Mouse (Mus musculus) lung, adult 18-20 months (tissue): ENCODE data around the gene Atp6ap2.
A peak's percentile ranks its signal among the peaks of the same experiment; 100 is the strongest.
"Not testable (repeated sequence)": the region's sequence is repeated elsewhere in the genome, so short reads cannot be mapped to it uniquely, and the experiment has no call there.

Experiments
- DNase-seq, 2 experiments: peaks; one replicate each; pipeline ENCODE4 v3.0.0; 2022; ENCODE audit warnings: mixed read lengths in 2 of 2

Atp6ap2 gene

GRCm38 (mm10) chrX:12587192-12587957, at the start of gene Atp6ap2:
Gene Atp6ap2, plus strand, starts transcription at chrX:12587801.
- DNase-seq, result peak; percentile 95

GRCm38 (mm10) chrX:12544417-12544816, 43.2 kb upstream of the Atp6ap2 start:
- DNase-seq, result no peak

- no peak for DNase-seq
These were observed 30.5 kb upstream of the Atp6ap2 start for GRCm38 (mm10) chrX:12557086-12557485.

GRCm38 (mm10) chrX:12571407-12571806, 16.2 kb upstream of the Atp6ap2 start:
- no peak for DNase-seq

- no peak for DNase-seq
These were observed 9.7 kb upstream of the Atp6ap2 start for GRCm38 (mm10) chrX:12577936-12578335.

GRCm38 (mm10) chrX:12578339-12578868, 9.2 kb upstream of the Atp6ap2 start:
- no peak for DNase-seq

GRCm38 (mm10) chrX:12583261-12583660, 4.3 kb upstream of the Atp6ap2 start:
- DNase-seq, result no peak

GRCm38 (mm10) chrX:12587958-12588355, 356 bp downstream of the Atp6ap2 start:
- DNase-seq, result peak in 1 of 2 experiments; percentile 4

GRCm38 (mm10) chrX:12591401-12591943, 3.9 kb downstream of the Atp6ap2 start:
- no peak for DNase-seq

GRCm38 (mm10) chrX:12592011-12592410, 4.4 kb downstream of the Atp6ap2 start:
- DNase-seq, result peak in 1 of 2 experiments; percentile 10

GRCm38 (mm10) chrX:12593824-12594223, 6.2 kb downstream of the Atp6ap2 start:
- DNase-seq, result no peak

GRCm38 (mm10) chrX:12610541-12610940, 22.9 kb downstream of the Atp6ap2 start:
- not testable (repeated sequence) for DNase-seq

GRCm38 (mm10) chrX:12611211-12611610, 23.6 kb downstream of the Atp6ap2 start:
- DNase-seq, result no peak

- DNase-seq, result not testable (repeated sequence)
These were observed 24.8 kb downstream of the Atp6ap2 start for GRCm38 (mm10) chrX:12612360-12612759.

- no peak for DNase-seq
These were observed 37.5 kb downstream of the Atp6ap2 start for GRCm38 (mm10) chrX:12625131-12625530.

- DNase-seq, result no peak
These were observed 57.4 kb downstream of the Atp6ap2 start for GRCm38 (mm10) chrX:12644976-12645375.

- DNase-seq, result no peak
These were observed 58.1 kb downstream of the Atp6ap2 start for GRCm38 (mm10) chrX:12645531-12646304.

GRCm38 (mm10) chrX:12651906-12652305, 64.3 kb downstream of the Atp6ap2 start:
- no peak for DNase-seq

GRCm38 (mm10) chrX:12653879-12654278, 66.3 kb downstream of the Atp6ap2 start:
- DNase-seq, result no peak
